Mouse (Mus musculus) G1E-ER4 (cell line): ENCODE results near the gene Zfp40. TPM values are rescaled to one million over a fixed set of nuclear protein-coding genes. Genes with fewer than 3 reads are reported as not detected.

Experiments used
- GATA1 ChIP-seq: IDR thresholded peaks from one replicate; pipeline ENCODE4 v1.8.0; 2012; ENCODE audit warnings: low read length, inconsistent platforms
- polyA plus RNA-seq: library from polyadenylated mRNA; stranded (reverse); fragments of >175 nt; gene quantifications from 2 replicates; pipeline ENCODE4 v1.2.3, GENCODE M21; 2012

Gene Zfp40
- 0.70 and 0.92 TPM in 2 replicates for polyA plus RNA-seq

DNA sequence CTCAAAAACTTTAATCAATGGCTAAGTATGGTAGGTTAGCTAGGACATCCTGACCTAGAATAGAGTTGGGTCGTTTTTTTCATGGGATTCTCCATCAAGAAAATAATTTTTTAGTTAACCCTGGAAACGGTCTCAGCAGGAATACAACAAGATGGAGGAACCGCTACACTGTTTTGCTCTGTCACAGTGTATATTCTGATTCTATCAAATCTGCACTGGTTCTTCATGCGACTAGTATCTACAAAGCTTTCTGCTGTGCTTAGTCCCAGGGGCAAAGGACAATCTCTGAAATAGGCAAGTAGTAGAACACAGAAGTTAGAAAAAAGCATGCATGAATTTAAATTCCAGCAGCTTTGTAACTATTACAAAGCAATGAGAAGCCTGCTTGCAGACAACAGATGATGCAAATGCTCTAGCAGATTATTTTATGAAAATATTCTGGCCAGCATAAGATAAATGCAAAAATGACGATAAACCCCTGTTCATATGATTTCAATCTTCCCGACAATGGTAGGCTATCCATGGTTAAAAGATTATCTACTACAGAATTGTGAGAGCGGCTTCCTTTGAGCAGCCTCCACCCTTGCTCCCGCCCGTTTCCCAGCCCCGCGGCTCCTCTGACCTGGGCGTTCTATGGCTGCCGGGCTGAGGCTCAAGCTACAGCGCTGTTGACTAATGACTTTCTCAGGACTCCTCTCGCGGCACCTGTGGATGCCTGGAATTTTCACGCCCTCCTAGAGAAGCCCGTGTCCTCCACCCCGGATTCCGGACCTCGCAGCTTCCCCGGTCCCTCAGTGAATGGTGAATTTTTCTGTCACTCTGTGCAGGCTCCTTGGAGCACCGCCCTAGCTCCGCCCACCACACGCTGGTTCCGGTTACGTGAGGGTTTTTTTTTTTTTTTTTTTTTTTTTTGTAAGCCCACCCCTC, at the start of gene Zfp40:
Zfp40 (minus strand) TSS at position 800 of the 927 bp plus-strand sequence.
- no peak for TF ChIP-seq GATA1

DNA sequence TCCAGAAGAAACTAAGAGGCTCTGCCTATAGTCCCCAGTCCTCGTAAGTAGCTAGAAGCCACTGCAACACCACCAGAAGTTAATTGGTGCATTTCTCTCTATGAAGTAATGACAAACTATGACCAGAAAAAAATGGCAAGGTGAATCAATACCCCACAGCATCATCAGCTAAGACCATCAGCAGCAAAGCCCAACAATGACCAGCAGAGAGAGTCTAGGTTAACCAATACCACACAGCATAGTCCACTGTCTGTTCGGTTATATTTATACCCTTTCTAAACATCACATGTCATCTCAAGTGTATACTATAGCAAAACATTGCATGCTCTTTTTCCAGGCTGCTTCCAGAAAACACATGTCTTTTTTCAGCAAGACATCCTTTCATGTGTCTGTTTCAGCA, 25.3 kb upstream of the Zfp40 start:
- TF ChIP-seq GATA1: no peak

DNA sequence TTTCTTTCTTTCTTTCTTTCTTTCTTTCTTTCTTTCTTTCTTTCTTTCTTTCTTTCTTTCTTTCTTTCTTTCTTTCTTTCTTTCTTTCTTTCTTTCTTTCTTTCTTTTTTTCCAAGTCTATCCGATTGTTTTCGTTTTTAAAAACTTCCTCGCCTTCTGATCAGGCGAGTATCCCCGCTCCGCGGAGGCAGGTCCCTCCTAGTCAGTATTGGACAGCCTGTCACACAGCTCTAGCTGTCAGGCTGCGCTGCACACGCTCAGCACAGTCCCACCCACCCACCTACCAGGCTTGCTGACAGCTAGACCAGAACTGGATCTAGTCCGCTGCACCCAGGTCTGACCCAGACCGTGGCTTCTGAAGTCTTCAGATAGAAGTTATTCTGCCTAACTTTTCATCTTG, 389 bp upstream of the Zfp40 start:
- no peak for TF ChIP-seq GATA1

DNA sequence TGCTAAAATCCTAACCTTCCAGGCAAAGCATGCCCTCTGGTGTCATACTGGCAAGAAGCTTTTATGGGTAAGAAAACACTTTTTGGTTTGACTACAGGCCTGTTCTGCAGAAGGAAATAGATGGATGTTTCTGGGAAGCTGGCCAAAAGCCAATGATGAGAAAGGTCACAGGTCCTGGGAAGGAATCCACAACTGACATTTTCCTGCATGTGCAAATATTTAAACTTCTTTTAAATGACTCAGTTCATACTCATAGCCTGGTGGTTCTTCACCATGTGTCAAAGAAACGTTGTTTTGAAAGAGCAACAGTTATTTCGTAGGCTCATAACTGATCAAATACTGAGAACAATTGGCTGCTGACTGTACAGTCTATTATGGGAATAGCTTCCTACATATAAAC, 5.4 kb downstream of the Zfp40 start:
- TF ChIP-seq GATA1: no peak

Other genes starting within 250 kb of the Zfp40 start
- gene Vmn2r-ps130, start 132.1 kb downstream of the Zfp40 start, polyA plus RNA-seq: not detected in 2 replicates
- not detected in 2 replicates for gene Vmn2r114, start 119.3 kb upstream of the Zfp40 start, polyA plus RNA-seq
- gene Vmn2r115, start 150.5 kb upstream of the Zfp40 start, polyA plus RNA-seq: not detected in 2 replicates
- gene Vmn2r116, start 191.4 kb upstream of the Zfp40 start, polyA plus RNA-seq: not detected in 2 replicates